Mouse (Mus musculus): ENCODE measurements around the gene Cyp4a12b.
"Not testable (repeated sequence)": the region's sequence is repeated elsewhere in the genome, so short reads cannot be mapped to it uniquely, and the experiment has no call there.

Cyp4a12b gene

GRCm38 (mm10) chr4:115411324-115411723, at the start of gene Cyp4a12b:
Gene Cyp4a12b, plus strand, starts transcription at chr4:115411624.
- not testable (repeated sequence) for DNase-seq (ENCODE audit: low spot score in 2 of 2)

- DNase-seq (ENCODE audit: low spot score in 2 of 2), result not testable (repeated sequence)
Observed at GRCm38 (mm10) chr4:115365624-115366023, 45.8 kb upstream of the Cyp4a12b start.

GRCm38 (mm10) chr4:115368067-115368466, 43.4 kb upstream of the Cyp4a12b start:
- DNase-seq (ENCODE audit: low spot score in 2 of 2), result not testable (repeated sequence)

- not testable (repeated sequence) for DNase-seq (ENCODE audit: low spot score in 2 of 2)
Observed at GRCm38 (mm10) chr4:115396256-115396655, 15.2 kb upstream of the Cyp4a12b start.

GRCm38 (mm10) chr4:115396950-115397349, 14.5 kb upstream of the Cyp4a12b start:
- not testable (repeated sequence) for DNase-seq (ENCODE audit: low spot score in 2 of 2)

DNA sequence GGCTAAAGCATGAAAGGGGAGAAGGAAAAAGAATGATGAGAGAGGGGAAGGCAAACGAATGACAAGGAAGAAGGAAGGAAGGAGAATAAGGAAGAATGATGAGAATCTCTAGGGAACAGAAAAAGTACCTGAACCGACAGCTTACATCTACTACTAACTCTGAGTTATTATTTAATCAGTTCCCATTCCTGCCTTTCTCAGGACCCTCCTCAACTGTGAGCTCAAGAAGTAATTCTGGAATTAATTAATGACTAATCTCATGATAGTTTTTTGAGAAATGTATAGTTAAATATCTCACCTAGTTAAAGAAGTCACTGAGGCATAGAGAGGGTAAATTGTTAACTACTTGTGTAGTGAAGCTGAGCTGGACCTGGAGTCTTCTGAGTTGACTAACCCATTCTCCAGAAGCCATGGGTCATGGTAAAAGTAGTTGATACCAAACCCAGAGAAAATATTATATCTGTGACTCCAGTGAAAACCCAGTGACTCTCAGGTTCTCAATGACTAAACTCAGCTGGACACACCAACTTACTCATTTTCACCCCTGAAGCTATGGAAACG, 39.2 kb downstream of the Cyp4a12b start:
- no peak for DNase-seq (ENCODE audit: low spot score in 2 of 2)

- no peak for DNase-seq (ENCODE audit: low spot score in 2 of 2)
Observed at GRCm38 (mm10) chr4:115452304-115452703, 40.9 kb downstream of the Cyp4a12b start, which contains the start of gene Cyp4a30b. Gene Cyp4a30b, plus strand, starts transcription at chr4:115452604.

- DNase-seq (ENCODE audit: low spot score in 2 of 2), result not testable (repeated sequence)
Observed at GRCm38 (mm10) chr4:115473585-115473984, 62.2 kb downstream of the Cyp4a12b start.

- DNase-seq (ENCODE audit: low spot score in 2 of 2), result peak in 1 of 2 experiments; percentile 1
Observed at GRCm38 (mm10) chr4:115476051-115476450, 64.6 kb downstream of the Cyp4a12b start.

- no peak for DNase-seq (ENCODE audit: low spot score in 2 of 2)
Observed at GRCm38 (mm10) chr4:115481006-115481652, 69.7 kb downstream of the Cyp4a12b start.
